Mouse (Mus musculus): ENCODE measurements at regions not wholly inside any gene's neighbourhood (a gene's known extent, or its start where the extent isn't known, plus 50 kb on each side); places are given as distances from the start of the nearest gene placed in this dataset.
"Not testable (repeated sequence)": the region's sequence is repeated elsewhere in the genome, so short reads cannot be mapped to it uniquely, and the experiment has no call there.

- CTCF ChIA-PET, result interaction anchor here in 1 of 4 experiments (1.4 kb wide), 1 partner anchor 111 kb away, joined by 4 read pairs; no protein-coding TSS in a partner anchor
These were observed 482.5 kb upstream of the Snrpn start for GRCm38 (mm10) chr7:60622271-60623249.

GRCm38 (mm10) chr7:60617070-60617674, 477.2 kb upstream of the Snrpn start:
- POLR2A ChIA-PET, result interaction anchor here in 1 of 4 experiments (0.6 kb wide), 1 partner anchor 1207 kb away, joined by 3 read pairs; no protein-coding TSS in a partner anchor

More at GRCm38 (mm10) chr7:60622271-60623249, 482.5 kb upstream of the Snrpn start:
- POLR2A ChIA-PET, result interaction anchor here in 3 of 4 experiments (0.6 to 1.7 kb wide), 4 partner anchors 111 to 1726 kb away, joined by 3 to 7 read pairs (median 4); no protein-coding TSS in a partner anchor

More at GRCm38 (mm10) chr7:60617070-60617674, 477.2 kb upstream of the Snrpn start:
- CTCF ChIA-PET, result not testable (repeated sequence)

All from embryonic stem cell, embryonic (primary cell).